Mouse (Mus musculus): Measurements from ENCODE around the gene Olfr547.

Olfr547 gene

DNA sequence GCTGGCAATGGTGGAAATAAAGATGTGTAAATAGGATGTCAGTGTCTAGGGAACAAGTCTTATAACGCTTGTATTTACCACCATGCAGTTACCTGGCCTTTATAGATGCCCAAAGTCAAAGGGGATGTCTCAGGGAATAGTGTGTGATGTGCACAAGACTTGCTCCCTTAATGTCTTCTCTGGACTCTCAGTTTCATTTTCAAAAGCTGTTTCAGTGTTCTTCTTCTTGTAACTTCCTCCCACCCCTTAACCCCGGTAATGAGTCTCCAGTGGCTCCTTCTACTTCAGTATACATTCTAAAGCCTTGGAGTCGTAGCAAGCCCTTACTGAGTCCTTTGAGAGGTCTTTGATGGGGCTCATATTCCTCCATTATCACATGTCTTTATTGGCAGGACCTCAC is 18.7 kb downstream of the Olfr547 start:
- in situ Hi-C loops (cut with MboI; ENCODE audit: unreplicated experiment in 2 of 2): no loop called here

GRCm38 (mm10) chr7:102564999-102565997 is 30.7 kb downstream of the Olfr547 start, which contains the start of gene Trim21:
Trim21 (minus strand) TSS chr7:102565486.
- in situ Hi-C loops (cut with MboI; ENCODE audit: unreplicated experiment in 2 of 2): no loop called here

- in situ Hi-C loops (cut with MboI; ENCODE audit: unreplicated experiment in 2 of 2): no loop called here
These were observed 31.7 kb downstream of the Olfr547 start for GRCm38 (mm10) chr7:102566219-102566618.

DNA sequence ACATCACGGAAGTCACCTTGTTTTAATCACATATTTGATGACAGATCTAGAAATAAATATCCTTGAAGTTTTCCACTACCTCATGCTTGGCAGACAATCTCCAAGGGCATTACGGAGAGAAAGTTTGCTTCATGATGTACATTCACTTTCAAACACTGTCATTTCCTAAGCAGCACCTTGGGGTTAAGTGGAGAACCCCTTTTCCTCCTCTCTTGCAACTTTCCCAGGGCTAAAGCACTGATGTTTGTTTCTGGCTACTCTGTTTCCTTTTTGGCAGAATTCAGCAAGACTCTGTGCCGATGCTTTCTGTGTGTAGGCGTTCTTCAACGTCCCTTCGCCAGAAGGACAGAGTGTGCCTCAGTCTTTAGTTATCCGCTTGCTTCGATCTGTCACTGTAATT is 36.6 kb downstream of the Olfr547 start, which contains the start of gene Olfr550:
TSS of gene Olfr550 (plus strand) at position 301 of the 400 bp plus-strand sequence.
- in situ Hi-C loops (cut with MboI; ENCODE audit: unreplicated experiment in 2 of 2): no loop called here

- in situ Hi-C loops (cut with MboI; ENCODE audit: unreplicated experiment in 2 of 2): no loop called here
These were observed 38.8 kb downstream of the Olfr547 start for GRCm38 (mm10) chr7:102573174-102573830.

- in situ Hi-C loops (cut with MboI; ENCODE audit: unreplicated experiment in 2 of 2): no loop called here
These were observed 41.4 kb downstream of the Olfr547 start for GRCm38 (mm10) chr7:102575998-102576397.

All from v-Abl transformed pro-B cells (cell line).